Mouse (Mus musculus) inflammation-experienced regulatory T-cells, adult 6 months (primary cell): ENCODE data around the gene 4932438H23Rik. TPM values are rescaled to one million over a fixed set of nuclear protein-coding genes. Genes with fewer than 3 reads are reported as not detected.

ENCODE experiments used
- ATAC-seq: one replicate; pipeline ENCODE4 v1.8.0; 2017
- polyA plus RNA-seq, 3 experiments: library from polyadenylated mRNA; unstranded; fragments of 100-300 nt; shearing (Covaris generic); gene quantifications; one replicate each; pipeline ENCODE4 v1.2.1; 2017

The 4932438H23Rik gene
- polyA plus RNA-seq, 3 experiments from 2014 or later: 0.26 to 1.1 (median 0.36) TPM

DNA sequence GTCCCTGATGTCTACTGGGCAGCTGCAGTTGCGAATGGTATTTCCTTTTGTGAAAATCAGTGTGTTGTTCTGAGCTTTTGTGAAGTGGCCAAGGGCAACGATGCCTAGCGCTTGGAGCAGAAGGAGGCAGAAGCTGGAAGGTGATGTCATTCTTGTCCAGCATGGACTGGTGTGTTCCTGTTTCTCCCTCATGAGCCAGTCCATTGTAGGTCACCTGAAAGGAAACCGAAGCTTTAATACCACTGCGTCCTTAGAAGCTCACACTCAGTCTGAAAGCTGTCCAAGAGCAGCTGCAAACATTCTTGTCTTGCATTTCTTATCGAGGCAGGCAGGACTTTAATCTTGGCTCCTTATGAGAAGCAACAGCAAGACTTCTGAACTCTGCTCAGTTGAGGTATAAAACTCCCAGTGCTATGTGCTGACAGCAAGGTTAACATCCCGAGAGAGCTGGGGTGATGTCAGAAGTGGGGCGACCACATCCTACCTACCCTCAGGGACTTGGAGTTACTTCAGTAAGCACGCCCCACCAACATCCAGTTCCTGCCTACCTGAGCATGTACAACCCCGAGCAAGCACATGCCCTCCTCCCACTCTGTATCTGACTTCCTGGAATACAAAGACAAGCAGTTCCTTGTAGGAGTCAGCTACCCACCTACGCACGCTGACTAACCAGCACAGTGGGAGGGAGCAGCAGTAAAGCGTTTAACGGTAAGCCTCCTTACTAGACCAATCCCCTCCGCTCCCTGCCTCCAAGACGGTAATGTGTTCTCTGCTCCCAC, 38.7 kb downstream of the 4932438H23Rik start:
- ATAC-seq: peak; percentile 97

DNA sequence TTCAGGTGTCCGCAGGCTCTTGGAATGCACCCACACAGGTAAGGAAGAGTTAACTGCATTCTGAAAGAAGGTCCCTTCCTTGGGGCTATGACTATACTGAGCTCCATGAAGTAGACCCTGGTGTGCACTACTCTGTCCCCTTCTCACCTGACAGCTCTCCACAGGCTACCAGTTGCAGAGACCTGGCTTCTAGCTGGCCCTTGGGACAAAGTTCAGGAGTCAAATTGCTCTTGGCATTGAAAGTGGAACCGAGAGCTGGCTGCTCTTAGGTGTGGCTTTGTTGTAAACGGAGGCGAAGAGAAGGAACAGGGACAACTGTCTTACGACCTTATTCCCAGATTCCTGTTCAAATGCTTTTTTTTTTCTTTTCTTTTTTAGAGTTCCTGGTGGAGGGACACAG, 39.8 kb downstream of the 4932438H23Rik start:
- ATAC-seq: no peak

DNA sequence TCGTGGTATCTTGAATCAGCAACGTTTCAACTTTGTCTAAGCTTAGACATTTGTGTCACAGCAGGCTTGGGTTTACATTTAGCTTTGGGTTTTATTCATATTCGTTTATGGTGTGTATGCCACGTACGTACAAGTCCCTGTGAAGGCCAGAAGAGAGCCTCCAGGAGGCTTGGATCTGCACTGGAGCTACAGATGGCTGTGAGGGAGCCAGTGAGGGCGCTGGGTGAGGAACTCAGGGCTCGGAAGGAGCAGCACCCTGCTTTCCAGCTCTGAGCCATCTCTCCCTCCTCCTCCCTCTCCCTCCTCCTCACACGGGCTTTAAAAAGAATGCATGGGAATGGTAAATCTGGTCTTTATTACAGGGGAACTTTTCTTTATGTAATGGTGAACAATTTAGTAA, 41.3 kb downstream of the 4932438H23Rik start:
- no peak for ATAC-seq

GRCm38 (mm10) chr16:91045511-91045910, 49.4 kb downstream of the 4932438H23Rik start:
- ATAC-seq: no peak

DNA sequence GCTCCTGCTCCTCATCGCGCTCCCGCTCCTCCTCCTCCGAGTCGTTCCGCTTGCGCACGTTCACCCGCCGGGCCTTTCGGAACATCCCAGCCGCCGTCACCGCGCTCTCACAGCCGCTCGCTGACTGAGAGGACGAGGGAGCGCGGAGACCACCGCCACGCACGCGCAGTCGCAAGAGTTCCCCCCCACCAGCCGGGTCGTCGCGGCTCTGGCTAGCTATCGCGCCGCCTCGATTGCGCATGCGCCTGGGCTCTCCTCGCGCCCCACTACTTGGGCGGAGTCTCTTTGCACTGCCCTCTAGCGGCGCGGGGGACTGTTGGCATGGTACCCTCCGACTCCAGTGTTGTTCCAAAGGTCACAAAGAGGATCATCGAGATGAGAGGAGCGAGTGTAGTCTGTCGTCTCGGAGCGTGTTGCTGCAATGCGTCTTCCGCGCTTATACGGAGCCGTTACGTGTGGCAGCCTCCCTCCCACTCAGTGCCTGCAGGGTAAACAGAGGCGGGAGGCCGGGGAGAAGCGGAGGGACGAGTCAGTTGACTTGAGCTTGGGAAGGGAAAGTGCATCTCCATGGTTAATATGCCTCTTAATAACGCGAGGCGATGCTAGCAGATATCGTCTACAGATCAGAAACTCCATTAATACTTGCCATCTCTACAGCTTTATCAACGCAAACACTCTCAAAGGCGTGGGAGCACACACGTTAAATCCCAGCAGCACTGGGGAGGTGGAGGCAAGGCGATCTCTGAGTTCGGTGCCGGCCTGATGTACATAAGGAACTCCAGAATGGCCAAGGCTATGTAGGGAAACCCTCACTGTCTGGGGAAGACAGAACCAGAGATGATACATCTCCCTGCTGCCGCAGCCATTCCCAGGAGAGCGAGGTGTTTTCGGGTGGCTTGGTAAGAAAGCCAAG, 50.4 kb downstream of the 4932438H23Rik start, which contains the start of gene Paxbp1:
TSS of gene Paxbp1 (minus strand) at position 274 of the 913 bp plus-strand sequence.
- ATAC-seq: peak; percentile 94

DNA sequence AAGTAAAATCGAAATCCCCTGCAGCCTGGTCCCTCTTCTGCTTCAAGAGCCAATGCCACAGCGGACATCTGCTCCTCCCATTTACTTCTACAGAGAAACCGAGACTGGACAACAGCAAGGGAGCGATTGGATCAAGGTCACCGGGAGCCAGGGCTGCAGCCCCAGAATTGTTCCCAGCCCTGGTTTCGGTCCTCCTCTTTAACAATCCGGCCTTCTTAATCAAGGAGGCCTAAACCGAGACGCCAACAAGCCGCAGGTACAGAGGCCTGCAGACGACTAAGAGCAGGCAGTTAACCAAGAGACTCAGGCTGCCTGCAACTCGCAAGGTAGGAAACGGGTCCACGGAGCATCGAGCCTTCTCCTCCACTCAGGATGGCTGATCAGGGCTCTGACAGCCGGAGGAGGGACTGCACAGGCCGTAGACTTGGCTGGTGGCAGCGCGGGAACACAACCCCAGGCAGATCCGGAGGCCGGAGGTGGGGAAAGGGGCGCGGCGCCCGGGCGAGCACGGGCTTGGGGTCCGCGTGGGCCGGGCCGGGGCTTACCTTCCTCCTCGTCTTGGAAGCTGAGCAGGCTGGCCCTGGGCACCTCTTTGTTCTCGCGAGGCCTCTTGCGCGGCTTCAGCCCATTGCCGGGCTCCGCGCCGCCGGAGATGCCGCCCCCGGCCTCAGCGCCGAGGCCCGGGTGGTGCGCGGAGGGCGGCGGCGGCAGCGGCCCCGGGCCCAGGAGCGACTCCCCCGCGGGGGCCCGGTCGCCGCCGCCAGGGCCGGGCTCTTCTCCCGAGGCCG, 51.3 kb downstream of the 4932438H23Rik start:
- ATAC-seq: peak; percentile 39

GRCm38 (mm10) chr16:91042640-91043039, 52.3 kb downstream of the 4932438H23Rik start:
- ATAC-seq: no peak

GRCm38 (mm10) chr16:91035866-91036265, 59.1 kb downstream of the 4932438H23Rik start:
- ATAC-seq: peak; percentile 56

DNA sequence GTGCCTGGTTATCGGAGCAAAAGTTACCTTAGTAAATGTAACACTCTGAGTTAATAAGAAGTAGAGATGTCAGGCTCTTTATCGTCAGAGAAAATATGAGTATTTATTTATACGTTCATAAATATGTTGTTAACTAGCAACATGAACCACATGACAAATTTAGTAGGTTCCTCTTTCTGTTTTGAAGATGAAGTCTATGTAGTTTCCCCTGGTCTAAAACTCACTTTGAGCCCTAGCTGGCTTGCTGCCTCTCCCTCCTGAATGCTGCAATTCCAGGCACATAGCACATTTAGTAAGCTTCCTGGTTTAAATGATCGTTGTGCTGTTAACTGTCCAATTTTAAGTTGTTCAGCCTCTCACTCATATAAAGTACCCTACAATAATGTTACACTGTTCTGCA, 64.2 kb downstream of the 4932438H23Rik start:
- ATAC-seq: no peak

- no peak for ATAC-seq
Observed at GRCm38 (mm10) chr16:91029901-91030300, 65.0 kb downstream of the 4932438H23Rik start.

DNA sequence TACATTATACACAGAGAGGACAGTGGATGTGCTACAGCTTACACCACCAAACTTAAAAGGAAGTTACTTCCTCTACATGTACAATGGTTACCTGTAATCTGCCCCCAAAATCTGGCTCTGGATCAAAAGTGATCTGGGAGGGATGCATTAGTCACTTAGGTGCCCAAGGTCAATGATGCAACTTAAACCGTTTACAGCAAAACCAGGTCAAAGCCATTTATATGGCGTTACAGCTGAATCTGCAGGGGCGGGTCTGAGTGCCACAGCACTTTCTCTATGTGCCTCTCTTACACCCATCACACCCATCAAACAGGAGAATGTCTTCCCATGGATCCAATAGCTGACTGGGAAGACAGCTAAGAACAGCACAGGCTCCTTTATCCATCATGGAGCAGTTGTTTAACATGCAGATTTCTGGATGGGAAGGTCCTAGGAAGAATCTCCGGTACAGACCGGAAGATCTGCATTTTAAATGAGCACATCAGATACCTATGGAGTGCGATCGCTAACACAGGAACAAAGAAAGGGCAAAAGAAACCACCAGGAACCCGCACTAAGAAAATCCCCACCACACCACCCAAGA, 65.7 kb downstream of the 4932438H23Rik start:
- no peak for ATAC-seq

DNA sequence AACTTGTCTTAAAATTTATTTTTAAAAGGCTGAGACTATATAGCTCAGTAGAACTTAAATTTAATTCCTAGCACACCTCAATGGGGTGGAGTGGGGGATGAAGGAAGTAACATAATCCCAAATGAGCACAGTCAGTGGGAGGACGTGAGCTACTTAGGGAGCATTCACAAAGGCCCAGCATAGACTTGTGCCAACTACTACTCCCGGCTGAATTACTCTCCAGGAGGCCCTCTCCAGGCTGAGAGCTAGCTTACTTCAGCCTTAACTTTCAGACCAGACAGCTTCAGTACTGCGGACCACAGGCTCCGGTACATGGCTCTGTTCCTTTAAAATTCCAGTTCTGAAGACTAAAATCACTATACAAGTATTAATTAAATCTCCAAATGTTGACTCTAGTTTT, 68.6 kb downstream of the 4932438H23Rik start:
- ATAC-seq: no peak

DNA sequence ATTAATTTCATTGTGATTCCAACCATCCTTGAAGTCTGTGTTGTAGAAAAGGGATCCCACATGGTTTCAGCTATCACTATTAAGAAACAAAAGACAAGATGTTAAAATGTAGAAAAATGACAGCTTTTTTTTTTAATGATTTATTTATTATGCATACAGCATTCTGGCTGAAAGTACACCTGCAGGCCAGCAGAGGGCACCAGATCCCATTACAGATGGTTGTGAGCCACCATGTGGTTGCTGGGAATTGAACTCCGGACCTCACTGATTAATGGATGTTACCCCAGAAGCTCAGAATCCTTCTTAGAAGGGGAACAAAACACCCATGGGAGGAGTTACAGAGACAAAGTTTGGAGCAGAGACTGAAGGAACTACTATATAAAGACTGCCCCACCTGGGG, 71.5 kb downstream of the 4932438H23Rik start:
- ATAC-seq: peak; percentile 38

GRCm38 (mm10) chr16:91020842-91021483, 74.0 kb downstream of the 4932438H23Rik start:
- no peak for ATAC-seq

- no peak for ATAC-seq
Observed at GRCm38 (mm10) chr16:91019476-91019875, 75.4 kb downstream of the 4932438H23Rik start.

DNA sequence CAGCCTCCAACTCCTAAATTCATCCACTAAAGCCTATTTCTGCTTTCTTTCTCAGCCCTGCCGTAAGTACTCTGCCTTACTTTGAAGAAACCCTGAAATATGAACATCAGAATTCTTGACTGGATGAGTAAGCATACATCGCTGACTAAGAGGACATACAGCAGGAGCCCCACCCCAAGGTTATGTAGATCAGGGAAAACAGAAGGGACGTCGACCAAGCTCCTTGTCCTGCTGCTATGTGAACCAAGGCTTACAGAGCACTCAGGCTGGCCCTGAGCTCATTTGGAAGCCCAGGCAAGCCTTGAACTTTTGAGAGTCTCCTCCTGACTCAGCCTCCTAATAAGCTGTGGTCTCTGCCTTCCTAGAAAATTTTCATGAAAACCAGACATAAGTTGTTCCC, 79.2 kb downstream of the 4932438H23Rik start:
- ATAC-seq: no peak

GRCm38 (mm10) chr16:91011847-91012246, 83.1 kb downstream of the 4932438H23Rik start:
- ATAC-seq: no peak

GRCm38 (mm10) chr16:91011021-91011683, 83.8 kb downstream of the 4932438H23Rik start, which contains the start of gene Synj1:
Gene Synj1, minus strand, starts transcription at chr16:91011308.
- peak; percentile 82 for ATAC-seq

GRCm38 (mm10) chr16:91010581-91011020, 84.3 kb downstream of the 4932438H23Rik start:
- peak; percentile 8 for ATAC-seq

GRCm38 (mm10) chr16:91009942-91010529, 84.9 kb downstream of the 4932438H23Rik start:
- no peak for ATAC-seq
